Mouse (Mus musculus) lung, postnatal 0 days (tissue): ENCODE measurements at regions not wholly inside any gene's neighbourhood (a gene's known extent, or its start where the extent isn't known, plus 50 kb on each side); places are given as distances from the start of the nearest gene placed in this dataset.

Experiments used
- CTCF ChIP-seq: IDR thresholded peaks from 2 replicates; pipeline ENCODE4 v1.5.1; 2016; ENCODE audit warnings: antibody characterized with exemption, mild to moderate bottlenecking
- EP300 ChIP-seq: IDR thresholded peaks from 2 replicates; pipeline ENCODE4 v1.6.1; 2016; ENCODE audit warnings: antibody characterized with exemption, mild to moderate bottlenecking, control low read depth

GRCm38 (mm10) chr1:42589442-42589841, 106.1 kb upstream of the Pou3f3 start:
- no peak for TF ChIP-seq CTCF
- TF ChIP-seq EP300: no peak
